Comparison of ENCODE assay signal across 8 mouse cellular contexts in genomic region chr2:174859533-174859932, GRCm38 (mm10).
A peak's percentile ranks its signal among the peaks of the same experiment; 100 is the strongest.
DNase-seq lines count a peak whose midpoint lies in the region; ATAC-seq and TF ChIP-seq lines count a peak whose summit lies in the region.

No protein-coding gene starts in this region.

- peak; percentile 72 for ATAC-seq in granulocyte monocyte progenitor cell, adult 5-6 weeks (replicated peaks; ENCODE audit: poor library complexity, severe bottlenecking)
- no peak for ATAC-seq in activated CD4-positive, CD25-positive, alpha-beta regulatory T cell, adult 4 months

- H3K27ac ChIP-seq in limb, embryonic 10.5 days = peak overlapping the region; percentile 98
- H3K27ac ChIP-seq in olfactory bulb, adult 2 months (ENCODE audit: insufficient read depth, low read depth, low read length) = no peak overlapping the region

- intact Hi-C loops in gastrocnemius, postnatal 36 days (cut with DNase I) = loop anchor here (2.0 kb wide), 1 partner anchor 185 kb away; no protein-coding TSS in a partner anchor

- H3K4me1 ChIP-seq in limb, embryonic 10.5 days = peaks cover 57% of the 10 kb centered on the region
- H3K4me1 ChIP-seq in olfactory bulb, adult 2 months (ENCODE audit: control insufficient read depth, insufficient read depth, low read length) = peaks cover 10% of the 10 kb centered on the region

- H3K36me3 ChIP-seq in limb, embryonic 10.5 days = no peaks in the 10 kb centered on the region

- no peak for TF ChIP-seq POLR2A in olfactory bulb, adult 2 months (IDR thresholded peaks at IDR 0.05; ENCODE audit: insufficient read depth, low read depth, low read length)

- H3K9me3 ChIP-seq in limb, embryonic 10.5 days (replicated peaks) = no peaks in the 10 kb centered on the region

- H3K4me3 ChIP-seq in limb, embryonic 10.5 days = 0 out of 2 replicates have a peak overlapping the region, but pooled peaks have one; percentile 32
- no peak overlapping the region for H3K4me3 ChIP-seq in olfactory bulb, adult 2 months (ENCODE audit: insufficient read depth, low read depth, low read length)

- H3K27me3 ChIP-seq in limb, embryonic 10.5 days (ENCODE audit: low read depth, poor library complexity, severe bottlenecking) = no peaks in the 10 kb centered on the region

- peak; percentile 69 for TF ChIP-seq CTCF in olfactory bulb, adult 2 months (IDR thresholded peaks at IDR 0.05; ENCODE audit: insufficient read depth, low read depth, low read length)

- WGBS in limb, embryonic 10.5 days = 29% methylated on average over 7 of the region's 7 CpGs
- WGBS in olfactory bulb, adult 2 months = 47% methylated on average over 7 of the region's 7 CpGs

- peak; percentile 34 for DNase-seq in gastrocnemius, postnatal 10 days
- DNase-seq in gastrocnemius, postnatal 36 days = no peak
- DNase-seq in A20 (ENCODE audit: low read depth, low spot score) = peak; percentile 51
- peak; percentile 11 for DNase-seq in cerebellum, adult 8-10 months
- peak; percentile 83 for DNase-seq in limb, embryonic 10.5 days (ENCODE audit: low spot score)

Comparison
In these comparisons a context has a peak if more than half of its experiments do, and no peak if none do; other contexts are left out.
1. DNase-seq: peak in gastrocnemius, postnatal 10 days (single experiment), A20 (single experiment), cerebellum, adult 8-10 months (single experiment) and limb, embryonic 10.5 days (single experiment); none in gastrocnemius, postnatal 36 days (0 of 2).